9 mouse cellular contexts compared by ENCODE assay signal in the genomic region with DNA sequence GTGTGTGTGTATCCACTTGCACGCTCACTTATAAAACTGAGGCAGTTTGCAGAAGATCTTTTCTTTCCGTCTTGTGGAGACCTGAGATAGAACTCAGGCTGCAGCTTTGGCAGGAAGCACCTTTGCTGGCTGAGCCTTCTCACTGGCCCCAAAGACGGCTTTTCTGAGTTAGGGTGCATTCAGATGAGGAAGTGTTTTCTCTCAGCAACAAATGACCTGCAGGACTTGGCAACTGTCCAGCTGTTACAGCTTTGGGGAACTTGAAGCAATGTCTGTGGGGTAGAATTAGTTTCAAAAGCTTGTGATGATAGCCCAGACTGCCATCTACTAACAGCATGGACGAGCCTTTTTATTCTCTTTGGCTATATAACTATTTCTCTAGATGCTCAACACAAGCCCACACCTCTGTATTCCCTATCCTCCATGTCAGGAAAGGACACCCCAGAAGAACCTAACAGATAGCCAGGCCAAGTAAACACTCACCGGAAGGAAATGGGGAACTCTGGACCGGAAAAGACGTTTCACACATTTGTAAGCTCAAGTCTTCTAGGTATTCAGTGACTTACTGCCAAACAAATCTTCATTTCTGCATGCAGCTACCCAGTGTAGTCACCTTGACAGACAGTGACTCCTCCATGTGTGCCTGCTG.
DNase-seq lines count a peak whose midpoint lies in the region; ATAC-seq lines count a peak whose summit lies in the region.
"Had no signal": no experiment of that assay in that cellular context is flagged by ENCODE, and none has a peak within 500 bp of the region (broad histone marks: within the 10 kb centered on the region; RNA-seq: fewer than 3 reads in every experiment).

No protein-coding gene starts in this region.

- H3K4me3 ChIP-seq in intestine, embryonic 14.5 days (ENCODE audit: low read depth, low read length): no peak overlapping the region
- no peak overlapping the region for H3K4me3 ChIP-seq in intestine, embryonic 15.5 days (replicated peaks)
- H3K4me3 ChIP-seq in midbrain, embryonic 16.5 days (ENCODE audit: low read depth, low read length): no peak overlapping the region
- H3K4me3 ChIP-seq: layer of hippocampus, adult 2 months had no signal

- WGBS in intestine, embryonic 14.5 days: 55% methylated on average over 7 of the region's 7 CpGs
- 51% methylated on average over 7 of the region's 7 CpGs for WGBS in intestine, embryonic 15.5 days
- WGBS in midbrain, embryonic 16.5 days: 66% methylated on average over 7 of the region's 7 CpGs

- no peaks in the 10 kb centered on the region for H3K27me3 ChIP-seq in intestine, embryonic 14.5 days (replicated peaks; ENCODE audit: control insufficient read depth, insufficient read depth, low read length)
- H3K27me3 ChIP-seq in intestine, embryonic 15.5 days (replicated peaks): no peaks in the 10 kb centered on the region
- H3K27me3 ChIP-seq in midbrain, embryonic 16.5 days (ENCODE audit: control insufficient read depth, insufficient read depth, low read depth, low read length): no peaks in the 10 kb centered on the region

- no peak overlapping the region for H3K9ac ChIP-seq in intestine, embryonic 14.5 days (ENCODE audit: low read length)
- H3K9ac ChIP-seq in intestine, embryonic 15.5 days: no peak overlapping the region
- H3K9ac ChIP-seq in midbrain, embryonic 16.5 days (ENCODE audit: low read depth, low read length): no peak overlapping the region

- peak overlapping the region; percentile 1; the same call in 1 of the 2 replicates for H3K27ac ChIP-seq in intestine, embryonic 14.5 days (ENCODE audit: low read depth)
- no peak overlapping the region for H3K27ac ChIP-seq in intestine, embryonic 15.5 days
- H3K27ac ChIP-seq in midbrain, embryonic 16.5 days (ENCODE audit: low read length): no peak overlapping the region
- H3K27ac ChIP-seq: layer of hippocampus, adult 2 months had no signal

- H3K9me3 ChIP-seq in intestine, embryonic 14.5 days (ENCODE audit: control insufficient read depth, low read length): no peaks in the 10 kb centered on the region
- H3K9me3 ChIP-seq in intestine, embryonic 15.5 days: no peaks in the 10 kb centered on the region
- H3K9me3 ChIP-seq in midbrain, embryonic 16.5 days (replicated peaks; ENCODE audit: control insufficient read depth, low read length, poor library complexity, severe bottlenecking): no peaks in the 10 kb centered on the region

- H3K36me3 ChIP-seq in intestine, embryonic 14.5 days (ENCODE audit: control insufficient read depth, insufficient read depth, low read length): no peaks in the 10 kb centered on the region
- no peaks in the 10 kb centered on the region for H3K36me3 ChIP-seq in intestine, embryonic 15.5 days
- no peaks in the 10 kb centered on the region for H3K36me3 ChIP-seq in midbrain, embryonic 16.5 days (ENCODE audit: control insufficient read depth, insufficient read depth, low read length)

- peaks cover 3% of the 10 kb centered on the region for H3K4me1 ChIP-seq in intestine, embryonic 14.5 days (replicated peaks; ENCODE audit: control insufficient read depth, insufficient read depth, low read length)
- no peaks in the 10 kb centered on the region; the same call in none of the 2 replicates for H3K4me1 ChIP-seq in intestine, embryonic 15.5 days (replicated peaks)
- peaks cover 6% of the 10 kb centered on the region for H3K4me1 ChIP-seq in midbrain, embryonic 16.5 days (ENCODE audit: control insufficient read depth, insufficient read depth, low read length)

- no peak for ATAC-seq in intestine, embryonic 14.5 days (replicated peaks; ENCODE audit: low FRiP score, low TSS enrichment, low read depth)
- ATAC-seq in intestine, embryonic 15.5 days: no peak
- peak; percentile 29 for ATAC-seq in activated CD4-positive, CD25-positive, alpha-beta regulatory T cell, adult 4 months
- ATAC-seq in granulocyte monocyte progenitor cell, adult 5-6 weeks (replicated peaks; ENCODE audit: poor library complexity, severe bottlenecking): peak; percentile 68
- ATAC-seq in midbrain, embryonic 16.5 days: no peak

- no peak overlapping the region for H3K4me2 ChIP-seq in intestine, embryonic 14.5 days (ENCODE audit: low read length)
- no peak overlapping the region for H3K4me2 ChIP-seq in intestine, embryonic 15.5 days (replicated peaks)
- no peak overlapping the region for H3K4me2 ChIP-seq in midbrain, embryonic 16.5 days (ENCODE audit: low read length)

- DNase-seq in intestine, embryonic 14.5 days (ENCODE audit: low spot score): peak; percentile 62
- peak; percentile 72 for DNase-seq in layer of hippocampus, adult 9-11 months
- DNase-seq in monocyte, adult 2 months (ENCODE audit: low read depth in 1 of 2, low spot score in 2 of 2): peak; percentile 76 to 84
- DNase-seq in ovary, postnatal 36 days (ENCODE audit: low spot score): no peak

Comparison
In these comparisons a context has a peak if more than half of its experiments do, and no peak if none do; other contexts are left out.
1. ATAC-seq: peak in activated CD4-positive, CD25-positive, alpha-beta regulatory T cell, adult 4 months (single experiment) and granulocyte monocyte progenitor cell, adult 5-6 weeks (single experiment); none in intestine, embryonic 14.5 days (single experiment), intestine, embryonic 15.5 days (single experiment) and midbrain, embryonic 16.5 days (single experiment).